Mouse (Mus musculus): Measurements from ENCODE around the gene Meis3. TPM values are rescaled to one million over a fixed set of nuclear protein-coding genes. Genes with fewer than 3 reads are reported as not detected.

The Meis3 gene
- polyA plus RNA-seq, 1 experiment from 2014 or later: 160 TPM

DNA sequence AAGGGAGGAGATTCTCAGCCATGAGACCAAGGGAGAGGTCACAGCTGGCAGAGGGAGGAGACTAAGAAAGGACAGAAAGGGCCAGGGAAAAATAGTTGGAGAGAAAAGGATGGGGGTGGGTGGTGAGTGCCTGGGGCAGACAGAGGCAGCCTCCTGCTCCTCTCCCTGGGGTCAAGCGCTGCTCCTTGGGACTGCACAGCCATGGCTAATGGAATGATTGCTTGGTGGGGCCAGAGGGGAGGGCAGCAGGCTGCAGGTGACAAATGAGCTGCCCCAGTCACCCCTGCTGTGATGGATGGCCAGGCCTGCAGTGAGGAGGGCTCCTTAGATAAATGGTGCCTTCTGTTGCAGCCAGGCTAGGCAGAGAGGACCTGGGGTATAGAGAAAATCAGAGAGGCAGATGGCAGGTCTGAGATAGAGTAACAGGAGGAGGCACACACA lies 2.7 kb upstream of the Meis3 start:
- no CpG with 5 or more reads among the region's 1 CpGs for WGBS
- Histone ChIP-seq H3K4me3 (replicated peaks) (no peak overlapping the region), H3K9ac (replicated peaks) (peak overlapping the region; percentile 57), H3K4me2 (replicated peaks) (no peak overlapping the region), H3K27me3 (no peaks in the 10 kb centered on the region), H3K36me3 (0 out of 2 replicates have a peak, but pooled peaks cover under 1% of the 10 kb centered on the region), H3K9me3 (no peaks in the 10 kb centered on the region), H3K27ac (peak overlapping the region; percentile 77), H3K4me1 (replicated peaks) (peaks cover 44% of the 10 kb centered on the region)
- ATAC-seq: no peak

DNA sequence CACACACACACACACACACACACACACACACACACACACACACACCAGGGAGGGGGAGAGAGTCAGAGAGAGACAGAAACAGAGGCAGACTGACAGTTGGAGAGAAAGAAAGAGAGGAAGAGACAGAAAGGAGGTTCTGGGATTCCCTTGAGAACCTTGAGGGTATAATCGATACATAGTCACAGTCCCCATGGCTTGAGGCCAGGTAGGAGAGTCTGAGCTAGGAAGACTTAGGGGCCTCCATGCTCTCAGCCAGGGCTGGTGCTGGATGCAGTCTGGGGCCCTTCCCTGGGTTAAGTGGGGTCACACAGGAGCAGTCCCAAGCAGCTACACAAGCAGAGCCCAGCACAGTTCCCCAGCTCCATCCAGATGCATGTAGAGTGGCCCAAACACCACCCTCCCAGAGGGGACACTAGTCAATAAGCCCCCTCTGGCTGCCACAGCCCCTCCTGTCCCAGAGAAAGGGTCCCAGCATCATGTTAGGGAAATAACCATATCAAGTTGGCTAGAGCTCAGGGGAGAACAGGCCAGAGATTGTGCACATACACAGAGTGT lies 2.2 kb upstream of the Meis3 start:
- ATAC-seq: no peak; the same call in 1 of the 2 replicates
- H3K9ac ChIP-seq (replicated peaks): peak overlapping the region; percentile 91; the same call in 1 of the 2 replicates
- no peaks in the 10 kb centered on the region for H3K27me3 ChIP-seq
- no peak overlapping the region; the same call in 1 of the 2 replicates for H3K4me2 ChIP-seq (replicated peaks)
- H3K27ac ChIP-seq: peak overlapping the region; percentile 77
- no peaks in the 10 kb centered on the region for H3K9me3 ChIP-seq
- peaks cover 6% of the 10 kb centered on the region for H3K36me3 ChIP-seq
- H3K4me1 ChIP-seq (replicated peaks): peaks cover 49% of the 10 kb centered on the region
- H3K4me3 ChIP-seq (replicated peaks): no peak overlapping the region
- WGBS: 33% methylated on average over 1 of the region's 1 CpGs

DNA sequence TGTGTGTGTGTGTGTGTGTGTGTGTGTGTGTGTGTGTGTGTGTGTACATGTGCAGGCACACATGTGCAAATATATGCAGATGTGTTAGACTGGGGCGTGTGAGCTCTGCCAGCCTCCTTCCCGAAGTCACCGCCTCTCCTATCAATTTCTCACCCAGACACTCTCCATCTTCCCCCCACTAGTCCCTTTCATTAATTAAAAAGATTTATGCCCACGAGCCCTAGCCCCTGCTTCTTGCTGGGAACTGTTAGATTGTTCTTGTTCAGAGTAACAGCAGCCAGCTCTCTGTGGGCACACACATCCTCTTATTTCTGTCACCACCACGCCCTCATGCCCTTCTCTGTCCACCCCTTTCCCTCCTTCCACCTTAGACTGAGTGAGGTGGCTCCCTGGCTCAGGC lies 1.7 kb upstream of the Meis3 start:
- Histone ChIP-seq H3K36me3 (peaks cover 11% of the 10 kb centered on the region), H3K27me3 (no peaks in the 10 kb centered on the region), H3K4me1 (replicated peaks) (peaks cover 51% of the 10 kb centered on the region), H3K27ac (peak overlapping the region; percentile 72; the same call in 1 of the 2 replicates), H3K9me3 (no peaks in the 10 kb centered on the region), H3K4me3 (replicated peaks) (no peak overlapping the region), H3K4me2 (replicated peaks) (peak overlapping the region; percentile 84; the same call in 1 of the 2 replicates), H3K9ac (replicated peaks) (peak overlapping the region; percentile 91)
- 54% methylated on average over 5 of the region's 5 CpGs for WGBS
- ATAC-seq: no peak

DNA sequence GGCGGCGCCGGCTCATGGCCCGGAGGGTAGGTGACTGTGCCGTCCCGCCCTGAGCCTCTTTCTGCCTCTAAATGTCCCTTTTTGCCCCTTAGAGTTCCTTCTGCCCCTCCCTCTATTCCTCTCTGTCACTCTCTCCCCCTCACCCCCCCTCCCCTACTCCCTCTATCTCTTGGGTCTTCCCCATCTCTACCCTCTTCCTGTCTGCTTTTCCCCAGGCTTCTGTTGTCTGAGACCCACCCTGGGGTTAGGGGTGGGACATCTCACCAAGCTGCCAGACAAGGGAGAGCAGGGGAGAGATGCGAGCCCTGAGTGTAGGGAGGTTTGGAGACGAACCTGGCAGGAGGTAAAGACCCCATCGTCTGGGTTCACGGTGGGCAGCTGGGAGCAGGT lies 647 bp downstream of the Meis3 start:
- no peaks in the 10 kb centered on the region for H3K9me3 ChIP-seq
- WGBS: under 1% methylated on average over 10 of the region's 10 CpGs
- ATAC-seq: peak; percentile 46

DNA sequence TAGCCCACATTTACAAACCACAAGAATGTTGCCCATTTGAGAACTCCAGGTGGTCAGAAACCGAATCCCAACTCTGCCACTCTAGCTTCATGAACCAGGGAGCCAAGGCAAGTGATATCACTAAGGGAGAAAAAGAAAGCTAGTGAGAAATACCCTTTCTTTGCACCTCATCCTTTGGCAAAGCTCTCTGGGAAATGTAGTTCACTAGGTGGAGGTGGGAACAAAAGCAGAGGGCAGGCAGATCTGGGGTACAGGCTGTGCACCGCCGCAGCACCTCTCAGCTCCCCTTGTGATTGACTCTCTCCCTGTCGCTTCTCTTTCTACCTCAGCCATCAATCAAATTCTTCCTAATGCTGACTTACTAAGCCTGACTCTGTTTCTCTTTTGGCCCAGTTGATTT lies 3.2 kb downstream of the Meis3 start:
- Histone ChIP-seq H3K27ac (no peak overlapping the region), H3K9me3 (no peaks in the 10 kb centered on the region), H3K9ac (replicated peaks) (no peak overlapping the region), H3K36me3 (peaks cover 47% of the 10 kb centered on the region), H3K4me2 (replicated peaks) (no peak overlapping the region), H3K4me1 (replicated peaks) (peaks cover 40% of the 10 kb centered on the region), H3K27me3 (no peaks in the 10 kb centered on the region), H3K4me3 (replicated peaks) (no peak overlapping the region)
- 72% methylated on average over 4 of the region's 4 CpGs for WGBS
- no peak for ATAC-seq

More for the DNA sequence above, 647 bp downstream of the Meis3 start:
- Histone ChIP-seq H3K27ac (peak overlapping the region; percentile 89), H3K9ac (replicated peaks) (peak overlapping the region; percentile 91), H3K4me1 (replicated peaks) (peaks cover 51% of the 10 kb centered on the region), H3K27me3 (no peaks in the 10 kb centered on the region), H3K36me3 (peaks cover 34% of the 10 kb centered on the region), H3K4me3 (replicated peaks) (peak overlapping the region; percentile 88), H3K4me2 (replicated peaks) (peak overlapping the region; percentile 84)

DNA sequence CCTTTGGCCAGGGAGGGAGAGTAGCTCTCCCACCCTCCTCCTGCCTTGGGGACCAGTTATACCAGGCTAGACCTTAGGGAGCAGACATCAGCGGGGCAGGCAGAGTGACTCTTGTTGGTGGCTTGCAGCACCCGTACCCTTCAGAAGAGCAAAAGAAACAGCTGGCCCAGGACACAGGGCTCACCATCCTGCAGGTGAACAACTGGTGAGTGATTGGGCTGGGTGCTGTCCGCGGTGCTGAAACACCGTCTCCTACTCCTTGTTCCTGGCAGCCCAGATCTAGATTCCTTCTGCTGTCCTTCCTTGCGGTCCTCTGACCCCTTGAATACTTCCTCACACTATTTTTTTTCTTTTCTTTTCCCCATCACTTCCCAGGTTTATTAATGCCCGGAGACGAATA lies 8.8 kb downstream of the Meis3 start:
- peaks cover 67% of the 10 kb centered on the region for H3K36me3 ChIP-seq
- no peaks in the 10 kb centered on the region for H3K9me3 ChIP-seq
- no peak overlapping the region for H3K4me3 ChIP-seq (replicated peaks)
- no peaks in the 10 kb centered on the region for H3K4me1 ChIP-seq (replicated peaks)
- WGBS: 35% methylated on average over 8 of the region's 8 CpGs
- H3K4me2 ChIP-seq (replicated peaks): no peak overlapping the region
- ATAC-seq: no peak
- H3K27ac ChIP-seq: no peak overlapping the region
- no peak overlapping the region for H3K9ac ChIP-seq (replicated peaks)
- H3K27me3 ChIP-seq: no peaks in the 10 kb centered on the region

DNA sequence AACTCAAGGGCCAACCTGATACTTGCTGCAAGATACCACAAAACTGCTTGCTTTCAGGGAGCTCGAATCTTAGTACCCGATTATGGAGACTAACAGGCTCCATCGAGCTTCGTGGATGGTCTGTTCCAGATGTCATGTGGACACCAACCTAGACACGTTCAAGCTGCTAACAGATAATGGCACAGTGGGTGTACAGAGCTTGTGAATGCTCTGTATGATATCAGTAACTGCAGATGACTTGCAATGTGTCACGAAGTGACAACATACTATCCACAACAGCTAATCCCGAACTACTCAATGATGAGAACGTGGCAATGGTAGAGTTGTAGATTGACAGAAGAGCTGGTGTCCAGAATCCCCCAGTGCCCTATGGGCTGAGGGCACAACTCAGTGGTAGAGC lies 12.6 kb downstream of the Meis3 start:
- WGBS: 82% methylated on average over 8 of the region's 8 CpGs
- Histone ChIP-seq H3K27me3 (peaks cover 11% of the 10 kb centered on the region; the same call in 1 of the 2 replicates), H3K4me1 (replicated peaks) (0 out of 2 replicates have a peak, but pooled peaks cover 5% of the 10 kb centered on the region), H3K9ac (replicated peaks) (no peak overlapping the region), H3K9me3 (no peaks in the 10 kb centered on the region), H3K36me3 (peaks cover 40% of the 10 kb centered on the region), H3K4me3 (replicated peaks) (no peak overlapping the region), H3K27ac (no peak overlapping the region), H3K4me2 (replicated peaks) (no peak overlapping the region)
- ATAC-seq: no peak

DNA sequence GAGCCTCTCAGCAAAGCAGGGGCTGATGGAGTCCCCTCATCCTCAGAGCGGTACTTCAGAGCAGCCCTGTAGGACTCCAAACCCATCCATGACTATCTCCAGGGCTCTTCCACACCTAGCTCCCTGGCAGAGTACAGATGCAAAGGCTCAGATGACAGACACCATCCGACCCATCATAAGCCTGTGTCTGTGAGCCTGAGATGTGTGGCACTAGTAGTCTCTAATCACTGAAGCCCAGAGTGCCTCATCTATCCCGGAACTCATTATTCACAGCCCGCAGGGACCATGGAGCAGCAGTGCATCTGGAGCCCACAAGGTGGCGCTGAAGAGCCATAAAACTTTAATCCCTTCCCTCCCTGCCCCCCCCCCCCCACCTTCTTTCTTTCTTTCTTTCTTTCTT lies 17.4 kb downstream of the Meis3 start:
- peaks cover 11% of the 10 kb centered on the region; the same call in 1 of the 2 replicates for H3K27me3 ChIP-seq
- no peak overlapping the region for H3K4me2 ChIP-seq (replicated peaks)
- WGBS: 17% methylated on average over 5 of the region's 5 CpGs
- peaks cover 27% of the 10 kb centered on the region for H3K36me3 ChIP-seq
- H3K9me3 ChIP-seq: no peaks in the 10 kb centered on the region
- 0 out of 2 replicates have a peak, but pooled peaks cover 5% of the 10 kb centered on the region for H3K4me1 ChIP-seq (replicated peaks)
- H3K9ac ChIP-seq (replicated peaks): no peak overlapping the region
- no peak overlapping the region for H3K27ac ChIP-seq
- no peak overlapping the region for H3K4me3 ChIP-seq (replicated peaks)
- peak; percentile 77 for ATAC-seq

DNA sequence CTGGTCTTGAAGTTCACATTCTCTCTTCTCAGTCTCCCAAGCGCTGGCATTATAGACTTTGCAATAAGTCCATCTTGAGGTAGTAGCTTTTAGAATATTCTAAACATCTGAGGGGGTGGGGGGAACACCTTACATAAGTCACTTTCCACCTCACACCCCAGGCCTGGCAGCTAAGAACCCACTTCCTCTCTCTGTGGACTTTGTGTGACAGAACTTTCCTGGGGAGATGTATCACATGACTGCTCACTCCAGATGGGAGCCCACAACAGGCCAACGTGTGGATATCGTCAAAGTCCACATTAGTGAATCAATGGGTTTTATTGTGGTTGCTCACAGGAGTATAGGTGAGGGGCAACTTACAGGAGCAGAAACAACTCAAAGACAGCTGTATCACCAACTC lies 18.8 kb downstream of the Meis3 start:
- no peak overlapping the region for H3K4me3 ChIP-seq (replicated peaks)
- no peaks in the 10 kb centered on the region for H3K9me3 ChIP-seq
- peaks cover 41% of the 10 kb centered on the region for H3K36me3 ChIP-seq
- H3K27me3 ChIP-seq: peaks cover 11% of the 10 kb centered on the region; the same call in 1 of the 2 replicates
- no peak overlapping the region for H3K27ac ChIP-seq
- H3K9ac ChIP-seq (replicated peaks): no peak overlapping the region
- 0 out of 2 replicates have a peak, but pooled peaks cover 5% of the 10 kb centered on the region for H3K4me1 ChIP-seq (replicated peaks)
- no peak for ATAC-seq
- H3K4me2 ChIP-seq (replicated peaks): no peak overlapping the region
- WGBS: 66% methylated on average over 3 of the region's 3 CpGs

DNA sequence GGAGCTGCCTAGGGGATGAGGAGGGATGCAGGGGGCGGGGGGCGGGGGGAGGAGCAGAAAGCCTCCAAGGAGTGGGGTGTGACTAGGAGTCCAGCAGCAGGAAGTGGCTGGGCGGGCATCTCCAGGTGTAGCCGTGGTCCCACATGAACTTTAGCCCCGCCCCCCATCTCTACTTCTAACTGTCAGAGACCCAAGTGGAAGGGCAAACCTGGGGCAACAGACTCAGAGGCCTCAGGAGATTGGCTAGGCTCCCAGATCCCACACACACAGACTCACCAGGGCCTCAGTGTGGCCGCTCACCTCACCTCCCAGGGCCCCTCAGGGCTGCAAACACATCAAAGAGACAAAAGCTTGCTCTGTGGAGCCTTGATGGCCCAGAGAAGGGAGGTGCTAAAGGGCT lies 21.7 kb downstream of the Meis3 start:
- Histone ChIP-seq H3K4me3 (replicated peaks) (no peak overlapping the region), H3K4me2 (replicated peaks) (no peak overlapping the region), H3K9ac (replicated peaks) (no peak overlapping the region), H3K27me3 (peaks cover 3% of the 10 kb centered on the region; the same call in 1 of the 2 replicates), H3K9me3 (no peaks in the 10 kb centered on the region), H3K4me1 (replicated peaks) (0 out of 2 replicates have a peak, but pooled peaks cover 5% of the 10 kb centered on the region), H3K27ac (no peak overlapping the region), H3K36me3 (peaks cover 69% of the 10 kb centered on the region)
- WGBS: 80% methylated on average over 6 of the region's 6 CpGs
- no peak for ATAC-seq

DNA sequence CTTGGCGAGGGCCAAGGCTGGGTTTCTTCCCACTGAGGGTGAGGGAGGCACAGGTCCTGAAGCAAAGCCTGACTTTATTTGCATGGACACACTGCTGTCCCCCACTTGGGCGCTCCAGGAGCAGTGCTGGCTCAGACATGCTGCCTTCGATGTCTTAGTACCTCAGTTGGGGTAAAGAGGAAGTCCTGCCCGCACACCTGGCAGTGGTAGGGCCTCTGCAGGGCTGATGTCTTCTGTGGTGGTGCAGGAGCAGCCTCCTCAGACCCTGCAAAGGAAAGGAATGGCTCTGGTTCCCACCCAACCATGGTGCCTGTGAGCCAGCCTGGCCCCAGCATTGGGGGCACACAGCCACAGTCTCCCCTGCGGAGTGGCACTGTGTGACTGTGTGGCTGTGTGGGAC lies 22.3 kb downstream of the Meis3 start:
- WGBS: 96% methylated on average over 5 of the region's 5 CpGs
- ATAC-seq: no peak
- H3K36me3 ChIP-seq: peaks cover 75% of the 10 kb centered on the region

DNA sequence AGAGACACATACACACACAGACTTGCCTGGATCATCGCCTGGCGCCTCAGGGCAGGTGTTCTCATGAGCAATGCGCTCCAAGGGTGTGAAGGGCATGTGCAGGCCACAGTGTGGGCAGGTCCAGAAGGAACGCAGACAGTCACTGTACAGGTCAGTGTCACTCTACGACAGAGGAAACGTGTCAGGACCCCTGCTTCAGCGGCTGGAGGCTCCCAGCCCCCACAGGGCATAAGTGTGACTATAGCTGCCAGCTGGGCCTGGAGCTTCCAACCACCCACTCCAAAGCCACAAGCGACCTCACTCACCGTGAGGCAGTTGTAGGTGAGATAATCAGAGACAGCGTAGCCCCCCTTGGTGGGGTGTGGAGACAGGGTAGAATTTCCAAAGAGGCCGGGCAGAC lies 23.6 kb downstream of the Meis3 start:
- 94% methylated on average over 11 of the region's 11 CpGs for WGBS
- Histone ChIP-seq H3K27me3 (no peaks in the 10 kb centered on the region), H3K4me3 (replicated peaks) (no peak overlapping the region), H3K9ac (replicated peaks) (no peak overlapping the region), H3K36me3 (peaks cover 88% of the 10 kb centered on the region), H3K4me1 (replicated peaks) (no peaks in the 10 kb centered on the region), H3K4me2 (replicated peaks) (no peak overlapping the region), H3K27ac (no peak overlapping the region), H3K9me3 (no peaks in the 10 kb centered on the region)
- no peak for ATAC-seq

More for the DNA sequence above, 22.3 kb downstream of the Meis3 start:
- no peak overlapping the region for H3K4me3 ChIP-seq (replicated peaks)
- no peaks in the 10 kb centered on the region for H3K9me3 ChIP-seq
- H3K4me1 ChIP-seq (replicated peaks): 0 out of 2 replicates have a peak, but pooled peaks cover 2% of the 10 kb centered on the region
- no peak overlapping the region for H3K27ac ChIP-seq
- H3K9ac ChIP-seq (replicated peaks): no peak overlapping the region
- no peak overlapping the region for H3K4me2 ChIP-seq (replicated peaks)
- no peaks in the 10 kb centered on the region for H3K27me3 ChIP-seq

Data from midbrain, embryonic 13.5 days (tissue).